Mouse (Mus musculus): ENCODE data around the gene Fam155a. TPM values are rescaled to one million over a fixed set of nuclear protein-coding genes. Genes with fewer than 3 reads are reported as not detected.

Gene Fam155a
- total and polyA plus RNA-seq, 3 experiments, result not detected

DNA sequence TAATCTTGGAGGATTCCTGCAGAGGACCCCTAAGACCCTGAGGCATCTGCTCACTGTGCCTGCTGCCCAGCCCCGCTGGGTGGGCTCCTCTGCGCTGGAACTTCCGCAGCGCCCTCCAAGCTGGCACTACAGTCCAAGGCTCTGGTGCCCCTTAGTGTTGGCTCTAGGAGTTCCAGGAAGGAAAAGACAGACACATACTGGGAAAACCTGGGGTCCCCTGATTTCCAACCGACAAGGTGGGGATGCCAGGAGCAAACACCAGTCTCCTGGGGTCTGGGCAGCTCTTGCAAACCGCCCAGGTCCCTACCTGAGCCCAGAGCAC is 1.5 kb upstream of the Fam155a start:
- Histone ChIP-seq H3K79me2 (replicated peaks; ENCODE audit: control insufficient read depth, extremely low read depth, insufficient read depth, poor library complexity, severe bottlenecking) (no peaks in the 10 kb centered on the region), H3K4me2 (ENCODE audit: insufficient read depth, low read depth, poor library complexity, severe bottlenecking) (no peak overlapping the region), H3K27ac (ENCODE audit: insufficient read depth, low read depth) (no peak overlapping the region), H3K4me1 (ENCODE audit: control insufficient read depth in 1 of 2, insufficient read depth in 2 of 2) (no peaks in the 10 kb centered on the region), H3K9me3 (replicated peaks; ENCODE audit: low read length) (peaks cover 70% of the 10 kb centered on the region), H3K27me3 (replicated peaks) (no peaks in the 10 kb centered on the region), H3K36me3 (replicated peaks in 1 of 2; ENCODE audit: control insufficient read depth in 1 of 2, insufficient read depth in 1 of 2, low read length in 1 of 2) (no peaks in the 10 kb centered on the region), H3K4me3 (replicated peaks in 1 of 3; ENCODE audit: low read depth in 2 of 3, low read length in 2 of 3, poor library complexity in 1 of 3) (no peak overlapping the region), H3K9ac (ENCODE audit: insufficient read depth, low read depth) (no peak overlapping the region)
- in situ Hi-C loops (cut with MboI; ENCODE audit: low pct_ligation_motif_present, low pct_unique_long_range_greater_than_20kb, low sequenced_read_pairs) (no loop called here), dilution Hi-C loops (cut with MboI; ENCODE audit: extremely low pct_ligation_motif_present, extremely low pct_unique_long_range_greater_than_20kb, low sequenced_read_pairs) (no loop called here)
- no peak for DNase-seq (ENCODE audit: extremely low read depth)
- TF ChIP-seq SMC3 (IDR thresholded peaks at IDR 0.05; ENCODE audit: low read depth, low read length), result no peak
- TF ChIP-seq UBTF (IDR thresholded peaks at IDR 0.05; ENCODE audit: low read depth, low read length), result no peak
- no peak for TF ChIP-seq USF1 (IDR thresholded peaks at IDR 0.05; ENCODE audit: low read depth, low read length)

- Histone ChIP-seq H3K36me3 (replicated peaks in 1 of 2; ENCODE audit: control insufficient read depth in 1 of 2, insufficient read depth in 1 of 2, low read length in 1 of 2) (no peaks in the 10 kb centered on the region), H3K27me3 (replicated peaks) (no peaks in the 10 kb centered on the region), H3K4me1 (ENCODE audit: control insufficient read depth in 1 of 2, insufficient read depth in 2 of 2) (no peaks in the 10 kb centered on the region), H3K27ac (ENCODE audit: insufficient read depth, low read depth) (no peak overlapping the region), H3K4me2 (ENCODE audit: insufficient read depth, low read depth, poor library complexity, severe bottlenecking) (no peak overlapping the region), H3K79me2 (replicated peaks; ENCODE audit: control insufficient read depth, extremely low read depth, insufficient read depth, poor library complexity, severe bottlenecking) (no peaks in the 10 kb centered on the region), H3K9me3 (replicated peaks; ENCODE audit: low read length) (peaks cover 65% of the 10 kb centered on the region), H3K4me3 (replicated peaks in 1 of 3; ENCODE audit: low read depth in 2 of 3, low read length in 2 of 3, poor library complexity in 1 of 3) (no peak overlapping the region), H3K9ac (ENCODE audit: insufficient read depth, low read depth) (no peak overlapping the region)
- dilution Hi-C loops (cut with MboI; ENCODE audit: extremely low pct_ligation_motif_present, extremely low pct_unique_long_range_greater_than_20kb, low sequenced_read_pairs), result no loop called here
- TF ChIP-seq MEF2A (IDR thresholded peaks at IDR 0.05; ENCODE audit: borderline replicate concordance, low read depth, low read length) (no peak), ZNF384 (IDR thresholded peaks at IDR 0.05; ENCODE audit: low read depth, low read length) (no peak), E2F4 (IDR thresholded peaks at IDR 0.05; ENCODE audit: insufficient replicate concordance, low read depth, low read length) (no peak), USF2 (conservative IDR thresholded peaks at IDR 0.05; ENCODE audit: low read depth, low read length) (no peak), TBP (conservative IDR thresholded peaks at IDR 0.05; ENCODE audit: low read depth, low read length) (no peak)
- in situ Hi-C loops (cut with MboI; ENCODE audit: low pct_ligation_motif_present, low pct_unique_long_range_greater_than_20kb, low sequenced_read_pairs), result no loop called here
- no peak for DNase-seq (ENCODE audit: extremely low read depth)
Observed at GRCm38 (mm10) chr8:9771606-9772518, 901 bp upstream of the Fam155a start.

DNA sequence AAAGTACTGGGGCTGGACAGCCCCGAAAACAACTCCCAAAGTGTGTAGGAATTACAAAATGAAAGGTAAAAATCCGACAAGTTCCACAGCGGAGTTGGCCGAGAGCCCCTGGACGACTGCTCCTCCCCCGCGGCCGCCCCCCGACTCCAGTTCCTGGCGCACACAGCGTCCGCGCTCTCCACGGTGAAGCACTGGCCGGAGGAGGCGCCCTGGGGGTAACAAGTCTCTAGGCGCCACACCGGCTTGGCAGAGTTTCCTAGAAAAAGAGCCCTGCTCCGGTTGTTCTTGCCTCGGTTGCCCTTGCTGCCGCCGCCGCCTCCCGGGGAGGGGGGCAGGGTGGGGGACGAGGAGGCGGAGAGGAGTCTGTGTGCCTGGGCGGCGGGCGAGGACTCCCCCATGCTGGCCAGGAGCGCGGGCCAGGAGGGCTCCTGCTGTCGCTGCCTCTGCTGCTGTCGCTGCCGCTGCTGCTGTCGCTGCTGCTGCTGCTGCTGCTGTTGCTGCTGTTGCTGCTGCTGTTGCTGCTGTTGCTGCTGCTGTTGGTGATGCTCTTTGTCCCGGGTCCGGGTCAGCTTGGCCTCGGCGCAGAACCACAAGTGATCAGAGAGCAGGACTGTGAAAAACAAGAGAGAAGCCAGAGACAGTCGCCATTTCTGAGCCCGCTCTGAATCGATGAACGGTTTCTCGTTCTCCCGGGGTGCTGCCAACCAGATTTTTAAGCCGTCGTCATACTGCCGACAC is 531 bp downstream of the Fam155a start:
- no peak for TF ChIP-seq MAX (IDR thresholded peaks at IDR 0.05; ENCODE audit: low read length)
- no peak for TF ChIP-seq MYC (IDR thresholded peaks at IDR 0.05; ENCODE audit: low read depth, low read length)
- no peak for TF ChIP-seq GABPA (IDR thresholded peaks at IDR 0.05; ENCODE audit: insufficient replicate concordance, low read depth, low read length)
- no peak for TF ChIP-seq KAT2A (IDR thresholded peaks at IDR 0.05; ENCODE audit: insufficient replicate concordance, low read length)
- no peak for TF ChIP-seq ZMIZ1 (IDR thresholded peaks at IDR 0.05; ENCODE audit: low read depth, low read length)
- TF ChIP-seq ZNF384 (IDR thresholded peaks at IDR 0.05; ENCODE audit: low read depth, low read length), result no peak
- TF ChIP-seq USF1 (IDR thresholded peaks at IDR 0.05; ENCODE audit: low read depth, low read length), result no peak
- TF ChIP-seq IRF4 (IDR thresholded peaks at IDR 0.05; ENCODE audit: low read depth, low read length), result no peak
- no peak for TF ChIP-seq POLR2A (IDR thresholded peaks at IDR 0.05; ENCODE audit: low read depth, low read length)
- Histone ChIP-seq H3K9ac (ENCODE audit: insufficient read depth, low read depth) (no peak overlapping the region), H3K9me3 (replicated peaks; ENCODE audit: low read length) (peaks cover 58% of the 10 kb centered on the region), H3K79me2 (replicated peaks; ENCODE audit: control insufficient read depth, extremely low read depth, insufficient read depth, poor library complexity, severe bottlenecking) (no peaks in the 10 kb centered on the region), H3K4me1 (ENCODE audit: control insufficient read depth in 1 of 2, insufficient read depth in 2 of 2) (no peaks in the 10 kb centered on the region), H3K27me3 (replicated peaks) (no peaks in the 10 kb centered on the region), H3K4me3 (replicated peaks in 1 of 3; ENCODE audit: low read depth in 2 of 3, low read length in 2 of 3, poor library complexity in 1 of 3) (no peak overlapping the region), H3K4me2 (ENCODE audit: insufficient read depth, low read depth, poor library complexity, severe bottlenecking) (no peak overlapping the region), H3K36me3 (replicated peaks in 1 of 2; ENCODE audit: control insufficient read depth in 1 of 2, insufficient read depth in 1 of 2, low read length in 1 of 2) (no peaks in the 10 kb centered on the region), H3K27ac (ENCODE audit: insufficient read depth, low read depth) (no peak overlapping the region)
- dilution Hi-C loops (cut with MboI; ENCODE audit: extremely low pct_ligation_motif_present, extremely low pct_unique_long_range_greater_than_20kb, low sequenced_read_pairs) (no loop called here), in situ Hi-C loops (cut with MboI; ENCODE audit: low pct_ligation_motif_present, low pct_unique_long_range_greater_than_20kb, low sequenced_read_pairs) (no loop called here)
- DNase-seq (ENCODE audit: extremely low read depth), result no peak
